Mouse (Mus musculus) frontal cortex, postnatal 36 days (tissue): ENCODE measurements around the gene Vps33b.
A peak's percentile ranks its signal among the peaks of the same experiment; 100 is the strongest.

Source experiments
- DNase-seq, 2 experiments: peaks; one replicate each; pipeline ENCODE4 v3.0.0; 2022; ENCODE audit warnings: low spot score in 2 of 2

The Vps33b gene

DNA sequence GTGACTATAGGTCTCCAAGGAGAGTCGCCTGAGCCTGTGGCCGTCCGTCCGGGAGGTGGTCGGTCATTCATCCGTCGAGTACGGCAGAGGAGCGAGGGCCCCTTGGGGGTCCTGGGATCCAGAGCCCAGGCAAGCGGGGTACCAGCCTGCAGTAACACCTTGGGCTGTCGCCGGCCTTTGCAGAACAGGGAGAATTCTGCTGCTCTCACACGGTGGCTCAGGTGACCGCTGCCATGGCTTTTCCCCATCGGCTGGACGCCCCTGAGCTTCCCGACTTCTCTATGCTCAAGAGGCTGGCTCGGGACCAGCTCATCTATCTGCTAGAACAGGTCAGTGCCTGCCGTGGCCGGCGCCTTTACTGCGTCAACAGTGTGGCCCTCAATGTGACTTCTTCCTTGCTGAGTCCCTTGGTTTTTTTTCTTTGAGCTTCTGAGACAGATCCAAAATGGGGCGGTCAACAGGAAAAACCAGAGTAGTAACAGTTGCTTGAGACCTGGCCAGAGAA lies 354 bp downstream of the Vps33b start:
- DNase-seq = no peak

DNA sequence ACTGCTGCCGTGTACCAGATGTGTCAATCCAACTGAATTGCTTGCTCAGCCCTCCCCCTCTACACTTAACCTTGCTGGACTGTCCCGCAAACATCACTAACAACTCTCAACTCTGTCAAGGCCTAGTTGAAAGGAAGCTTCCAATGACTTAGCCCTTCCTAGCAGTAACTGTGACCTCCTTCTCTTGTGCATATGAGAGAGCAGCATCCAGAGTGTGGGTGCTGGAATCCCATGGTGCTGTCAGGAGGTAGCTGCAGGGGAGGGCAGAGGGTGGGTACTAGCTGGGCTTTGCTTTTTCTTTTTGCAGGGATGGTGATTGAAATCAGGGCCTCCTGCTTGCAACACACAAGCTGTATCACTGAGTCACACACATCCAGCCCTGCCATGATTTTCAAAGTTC lies 4.0 kb downstream of the Vps33b start:
- DNase-seq = no peak

DNA sequence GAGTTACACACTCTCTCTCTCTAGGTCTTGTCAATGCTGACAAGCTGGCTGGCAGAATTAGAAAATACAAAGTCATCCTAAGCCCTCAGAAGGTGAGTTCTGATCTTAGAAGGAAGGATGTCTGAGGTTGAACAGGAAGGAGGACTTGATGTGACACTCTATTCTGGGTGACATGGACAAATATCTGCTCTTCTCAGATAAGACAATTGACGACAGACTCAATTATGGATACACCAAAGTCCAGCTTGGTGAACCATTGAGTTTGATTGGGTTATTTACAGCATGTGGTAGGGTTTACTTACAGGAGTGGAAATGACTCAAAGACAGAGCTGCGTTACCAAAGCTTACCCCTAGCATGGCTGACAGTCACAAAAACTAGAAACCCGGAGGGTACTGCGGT lies 6.9 kb downstream of the Vps33b start:
- no peak for DNase-seq

DNA sequence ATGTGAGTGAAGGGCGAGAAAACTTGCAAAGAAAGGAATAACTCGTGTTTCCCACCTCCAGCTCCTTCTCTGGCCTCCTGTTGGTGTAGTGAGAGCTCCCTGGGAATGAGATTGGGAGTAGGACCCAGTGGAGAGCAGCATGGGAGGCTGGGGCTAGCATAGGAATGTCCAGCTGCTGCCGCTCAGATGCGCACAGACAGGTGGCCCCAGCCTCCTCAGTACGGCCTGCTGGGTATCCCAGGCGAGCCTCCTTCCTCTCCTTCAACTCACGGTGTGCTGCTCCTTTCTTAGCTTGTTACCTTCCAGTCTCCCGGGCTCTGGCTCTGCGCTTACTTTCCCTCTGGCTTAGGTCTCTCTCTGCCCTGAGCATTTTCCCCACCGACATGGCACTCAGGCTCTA lies 10.6 kb downstream of the Vps33b start:
- DNase-seq = no peak

DNA sequence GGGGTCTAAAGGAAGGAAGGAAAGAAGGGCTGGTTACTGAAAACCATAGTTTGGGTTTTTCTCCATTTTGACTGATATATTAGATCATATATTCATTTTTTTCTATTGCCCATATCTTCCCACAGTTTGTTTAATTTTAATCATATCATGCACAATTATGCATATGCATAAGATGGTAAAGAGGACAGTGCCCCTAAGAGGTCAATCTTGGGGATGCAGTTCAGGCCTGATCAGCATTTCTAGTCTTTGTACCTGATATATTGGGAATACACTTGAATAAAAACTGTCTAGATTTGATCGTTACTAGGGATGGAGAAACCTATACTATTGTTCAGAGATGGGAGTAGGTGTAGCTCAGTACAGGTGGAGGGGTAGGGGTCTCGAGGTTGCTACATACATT lies 11.5 kb downstream of the Vps33b start:
- DNase-seq = no peak

DNA sequence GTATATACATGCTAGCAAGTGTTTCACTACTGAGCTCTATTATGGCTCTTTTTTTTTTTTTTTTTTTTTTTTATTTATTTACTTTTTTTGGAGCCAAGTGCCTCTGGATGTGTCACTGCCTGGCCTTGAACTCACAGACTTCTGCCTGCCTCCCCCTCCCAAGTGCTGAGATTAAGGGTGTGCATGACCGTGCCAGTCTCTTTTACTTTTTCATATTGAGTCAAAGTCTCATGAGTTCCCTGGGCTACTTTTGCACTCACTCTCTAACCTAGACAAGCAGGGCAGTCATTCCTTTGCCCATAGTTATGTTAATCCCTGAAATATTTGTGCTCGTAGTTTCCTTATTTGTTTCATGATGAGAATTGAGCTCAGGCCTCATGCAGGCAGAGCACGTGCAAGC lies 12.2 kb downstream of the Vps33b start:
- DNase-seq = no peak

DNA sequence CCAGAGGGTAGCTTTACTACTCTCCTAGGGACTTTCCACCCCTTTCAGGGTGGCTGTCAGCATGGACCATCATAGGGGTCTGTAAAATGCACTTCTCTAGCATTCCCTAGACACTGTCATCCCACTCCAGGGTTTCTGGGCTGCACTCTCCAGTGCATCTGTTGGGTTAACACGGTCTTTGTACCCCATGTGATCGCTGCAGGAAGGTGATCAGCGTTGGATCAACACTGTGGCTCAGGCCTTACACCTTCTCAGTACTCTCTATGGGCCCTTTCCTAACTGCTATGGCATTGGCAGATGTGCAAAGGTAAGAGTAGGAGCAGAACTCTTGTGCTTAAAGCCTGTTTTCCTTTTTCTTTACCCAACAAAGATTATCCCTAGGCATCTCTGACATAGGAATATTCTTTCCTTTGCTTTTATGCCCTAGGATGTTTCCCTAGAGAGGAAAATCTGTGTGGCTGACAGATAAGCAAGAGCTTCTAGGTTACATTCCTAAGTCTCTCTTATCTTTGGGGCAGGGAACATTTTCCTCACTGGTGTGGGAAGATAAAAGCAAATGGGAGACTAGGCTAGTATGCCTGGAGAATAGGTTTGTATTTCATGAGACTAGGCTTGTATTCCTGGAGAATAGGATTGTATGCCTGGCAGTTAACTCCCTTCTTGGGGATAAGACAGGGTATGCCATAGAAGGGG lies 13.9 kb downstream of the Vps33b start:
- no peak for DNase-seq

DNA sequence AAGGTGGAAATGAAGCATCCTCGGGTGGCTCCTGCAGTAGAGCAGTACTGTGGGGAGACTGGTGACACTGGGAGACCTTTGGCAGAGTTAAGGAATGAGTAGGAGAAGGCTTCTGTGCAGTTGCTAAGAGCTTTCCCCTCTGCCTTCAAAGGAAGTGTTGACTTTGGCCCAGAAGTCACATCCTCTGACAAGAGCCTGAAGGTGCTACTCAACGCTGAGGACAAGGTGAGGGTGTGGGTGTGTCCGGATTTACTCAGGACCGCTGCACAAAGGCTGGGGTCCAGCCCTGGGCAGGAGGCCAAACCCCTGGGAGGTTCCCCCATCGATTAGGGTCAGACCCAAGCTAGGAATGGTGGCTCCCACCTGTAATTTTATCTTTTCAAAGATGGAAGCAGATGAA lies 14.9 kb downstream of the Vps33b start:
- no peak for DNase-seq

DNA sequence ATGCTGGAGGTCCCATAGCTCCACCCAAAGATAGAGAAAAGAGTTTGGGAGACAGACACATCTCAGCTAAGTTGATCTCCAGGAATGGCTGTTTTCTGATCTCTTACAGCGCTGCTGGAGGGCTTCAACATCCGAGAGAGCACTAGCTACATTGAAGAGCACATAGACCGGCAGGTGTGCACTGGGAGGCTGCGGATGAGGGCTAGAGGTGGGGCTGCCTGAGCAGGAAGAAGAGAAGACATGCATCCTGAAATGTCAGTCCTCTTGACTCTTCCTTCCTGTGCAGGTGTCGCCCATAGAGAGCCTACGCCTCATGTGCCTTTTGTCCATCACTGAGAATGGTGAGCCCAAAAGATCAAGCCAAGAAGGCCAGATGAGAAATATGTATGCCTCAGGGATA lies 16.3 kb downstream of the Vps33b start:
- no peak for DNase-seq

DNA sequence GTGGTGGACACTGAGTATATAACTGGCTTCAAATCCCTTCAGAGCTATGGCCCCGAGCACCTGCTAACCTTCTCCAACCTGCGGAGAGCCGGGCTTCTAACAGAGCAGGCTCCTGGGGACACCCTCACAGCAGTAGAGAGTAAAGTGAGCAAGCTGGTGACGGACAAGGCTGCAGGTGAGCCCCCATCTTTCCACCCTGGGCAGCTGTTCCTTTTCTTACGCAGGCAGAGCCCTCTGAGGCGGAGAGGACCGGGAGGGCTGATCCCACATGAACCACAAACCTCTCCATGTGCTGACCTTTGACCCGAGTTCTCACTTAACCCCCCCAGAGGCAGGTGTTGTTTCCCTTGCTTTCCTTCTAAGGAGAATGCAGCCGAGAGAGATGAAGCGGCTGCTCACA lies 18.3 kb downstream of the Vps33b start:
- no peak for DNase-seq

DNA sequence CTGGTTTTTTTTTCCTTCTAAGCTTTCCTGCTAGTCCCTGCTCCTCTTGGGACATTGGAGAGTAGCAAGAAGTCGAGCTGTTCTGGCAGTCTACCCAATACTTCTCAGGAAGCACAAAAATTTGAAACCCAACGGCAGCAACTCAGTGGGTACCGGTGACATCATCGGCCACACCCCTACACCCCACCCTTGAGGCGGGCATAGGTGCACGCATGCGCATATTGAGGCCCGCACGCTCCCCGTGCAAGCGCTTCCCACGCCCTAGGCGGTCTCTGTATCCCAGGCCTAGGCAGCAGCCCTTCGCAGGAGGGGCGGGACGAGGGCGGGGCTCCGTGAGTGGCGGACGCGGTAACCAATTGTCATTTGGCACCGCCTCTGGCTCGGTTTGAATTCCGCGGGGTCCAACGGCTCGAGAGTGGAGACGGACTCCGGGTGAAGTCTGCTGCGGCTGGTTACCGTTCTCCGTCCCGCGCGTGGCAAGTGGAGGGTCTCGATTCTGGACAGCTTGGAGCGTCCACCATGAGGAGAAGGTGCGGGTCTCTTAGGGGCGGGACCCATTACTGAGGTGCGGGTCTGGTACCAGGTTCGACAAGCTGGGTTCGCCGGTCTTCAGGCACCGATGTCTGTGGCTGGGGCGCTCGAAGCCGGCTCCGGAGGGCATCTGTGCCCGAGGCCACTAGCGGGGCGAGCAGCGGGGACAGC lies 24.8 kb downstream of the Vps33b start, which contains the start of gene Prc1:
Gene Prc1, plus strand, starts transcription at position 389 of the 702 bp plus-strand sequence.
- peak; percentile 99 for DNase-seq

DNA sequence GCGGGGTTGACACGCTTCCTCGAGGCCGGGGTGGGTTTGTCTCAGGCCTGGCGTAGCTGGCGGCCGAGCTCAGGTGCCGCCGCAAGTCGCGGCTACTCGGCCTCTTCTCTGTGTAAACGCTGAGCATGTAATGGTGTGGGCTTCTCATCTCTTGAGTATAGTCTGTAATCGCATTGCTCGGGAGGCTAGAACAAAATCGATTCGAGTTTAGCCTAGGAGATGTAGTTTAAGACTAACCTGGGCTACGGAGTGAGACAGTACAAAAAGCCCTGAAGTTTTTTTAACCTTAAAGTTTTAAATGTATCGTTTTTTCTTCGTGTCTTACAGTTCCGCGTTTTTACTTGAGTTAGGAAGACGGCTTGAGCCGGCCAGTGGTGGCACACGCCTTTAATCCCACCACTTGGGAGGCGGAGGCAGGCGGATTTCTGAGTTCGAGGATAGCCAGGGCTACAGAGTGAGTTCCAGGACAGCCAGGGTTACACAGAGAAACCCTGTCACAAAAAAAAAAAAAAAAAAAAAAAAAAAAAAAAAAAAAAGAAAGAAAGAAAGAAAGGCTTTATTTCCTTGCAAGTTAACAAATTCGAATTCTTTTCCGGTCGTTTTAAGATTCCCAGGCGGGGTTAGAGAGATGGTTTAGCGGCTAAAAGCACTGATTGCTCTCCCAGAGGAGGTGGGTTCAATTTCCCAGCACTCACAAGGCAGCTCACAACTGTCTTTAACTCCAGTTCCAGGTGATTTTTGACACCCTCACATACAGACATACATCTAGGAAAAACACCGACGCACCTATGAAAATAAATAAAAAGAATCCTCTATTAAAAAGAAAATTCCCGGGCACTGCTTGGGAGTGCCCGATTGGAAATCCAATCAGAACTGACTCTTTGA lies 25.6 kb downstream of the Vps33b start:
- DNase-seq = no peak

DNA sequence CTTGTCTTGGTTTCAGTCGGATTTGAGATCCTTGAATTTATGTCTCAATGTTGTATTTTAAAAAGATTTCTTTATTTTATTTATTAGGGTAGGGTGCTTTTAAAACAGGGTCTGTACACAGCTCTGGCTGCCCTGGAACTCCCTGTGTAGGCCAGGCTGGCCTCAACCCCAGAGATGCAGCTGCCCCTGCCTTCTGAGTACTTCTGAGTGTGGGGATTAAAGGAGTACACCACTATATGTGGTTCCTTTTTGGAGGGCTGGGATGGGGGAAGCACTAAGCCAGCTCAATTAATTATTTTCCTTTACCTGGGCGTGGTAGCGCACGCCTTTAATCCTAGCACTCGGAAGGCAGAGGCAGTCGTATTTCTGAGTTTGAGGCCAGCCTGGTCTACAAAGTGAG lies 27.0 kb downstream of the Vps33b start:
- no peak for DNase-seq

DNA sequence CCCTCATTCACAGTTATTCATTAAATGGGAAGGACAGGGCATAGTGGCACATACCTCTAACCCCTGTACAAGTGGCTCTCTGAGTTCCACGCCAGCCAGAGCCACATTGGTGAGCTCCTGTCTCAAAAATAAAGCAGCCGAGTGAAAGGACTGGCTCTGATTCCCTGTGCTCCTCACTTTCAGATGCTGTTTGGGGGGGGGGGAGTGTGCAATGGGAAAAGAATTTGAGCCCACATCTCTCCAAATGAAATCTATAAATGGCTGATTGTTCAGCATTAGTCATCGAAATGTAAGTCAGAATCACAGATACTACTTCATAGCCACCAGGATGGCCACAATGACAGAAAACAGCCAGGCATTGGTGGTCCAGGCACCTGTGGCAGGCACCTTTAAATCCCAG lies 27.6 kb downstream of the Vps33b start:
- DNase-seq = no peak

DNA sequence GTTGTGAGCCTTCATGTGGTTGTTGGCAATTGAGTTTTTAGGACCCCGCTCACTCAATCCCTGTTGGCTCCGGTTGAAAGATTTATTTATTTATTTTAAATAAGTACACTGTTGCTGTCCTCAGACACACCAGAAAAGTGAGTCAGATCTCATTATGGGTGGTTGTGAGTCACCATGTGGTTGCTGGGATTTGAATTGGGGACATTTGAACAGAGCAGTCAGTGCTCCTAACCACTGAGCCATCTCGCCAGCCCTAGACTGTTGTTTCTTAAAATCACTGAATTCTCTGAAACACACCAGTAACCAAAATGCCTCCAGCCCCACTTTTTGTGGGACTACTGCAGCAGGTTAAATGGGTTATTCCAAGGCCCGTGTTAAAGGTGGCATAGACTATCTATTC lies 29.3 kb downstream of the Vps33b start:
- DNase-seq = no peak

DNA sequence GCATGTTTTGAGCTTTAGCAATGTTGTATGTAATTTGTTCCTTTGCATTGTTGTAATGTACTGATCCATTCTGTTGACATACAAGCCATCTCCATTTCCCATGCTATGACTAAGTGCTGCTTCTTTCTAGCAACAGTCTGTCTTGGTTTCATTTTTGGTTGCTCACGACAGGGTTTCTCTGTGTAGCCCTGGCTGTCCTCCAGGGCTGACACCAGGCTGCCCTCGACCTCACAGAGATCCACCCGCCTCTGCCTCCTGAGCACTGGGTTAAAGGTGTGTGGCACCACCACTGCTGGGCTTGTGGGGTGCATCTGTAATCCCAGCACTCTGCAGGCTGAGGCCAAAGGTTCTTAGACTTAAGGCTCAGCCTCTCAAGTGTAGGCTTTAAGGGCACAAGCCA lies 30.1 kb downstream of the Vps33b start:
- DNase-seq = no peak

DNA sequence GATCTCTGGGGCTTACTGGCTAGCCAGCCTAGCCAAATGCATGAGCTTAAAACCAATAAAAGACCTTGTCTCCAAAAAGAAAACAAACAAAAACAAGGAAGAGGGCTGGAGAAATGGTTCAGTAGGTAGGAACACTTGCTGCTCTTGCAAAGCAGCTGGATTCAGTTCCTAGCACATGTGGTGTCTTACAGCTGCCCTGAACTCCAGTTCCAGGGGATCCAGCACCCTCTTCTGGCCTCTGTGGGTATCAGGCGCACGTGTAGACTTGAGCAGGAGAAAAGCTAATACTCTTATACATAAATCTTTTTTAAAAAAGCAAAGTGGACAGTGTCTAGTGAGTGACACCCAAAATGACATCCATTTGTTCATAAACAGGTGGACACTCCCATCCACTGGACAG lies 32.1 kb downstream of the Vps33b start:
- DNase-seq = no peak

DNA sequence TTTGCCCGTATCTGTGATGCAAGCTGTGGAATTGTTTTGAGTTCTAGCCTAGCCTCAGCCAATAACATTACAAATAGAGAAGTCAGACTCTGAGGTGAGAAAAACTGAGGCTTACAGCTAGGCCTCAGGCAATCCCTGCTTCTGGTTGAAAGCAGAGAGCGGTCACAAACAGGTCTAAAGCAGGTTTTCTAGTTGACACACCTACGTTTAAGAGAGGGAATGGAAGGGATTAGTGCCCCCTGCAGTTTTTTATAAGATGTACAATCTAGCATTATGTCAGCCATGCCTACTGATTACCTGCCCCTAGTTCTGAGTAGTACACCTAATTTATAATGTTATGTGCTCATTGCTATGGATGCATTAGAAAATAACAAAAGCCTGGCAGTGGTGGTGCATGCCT lies 38.3 kb downstream of the Vps33b start:
- DNase-seq = no peak

DNA sequence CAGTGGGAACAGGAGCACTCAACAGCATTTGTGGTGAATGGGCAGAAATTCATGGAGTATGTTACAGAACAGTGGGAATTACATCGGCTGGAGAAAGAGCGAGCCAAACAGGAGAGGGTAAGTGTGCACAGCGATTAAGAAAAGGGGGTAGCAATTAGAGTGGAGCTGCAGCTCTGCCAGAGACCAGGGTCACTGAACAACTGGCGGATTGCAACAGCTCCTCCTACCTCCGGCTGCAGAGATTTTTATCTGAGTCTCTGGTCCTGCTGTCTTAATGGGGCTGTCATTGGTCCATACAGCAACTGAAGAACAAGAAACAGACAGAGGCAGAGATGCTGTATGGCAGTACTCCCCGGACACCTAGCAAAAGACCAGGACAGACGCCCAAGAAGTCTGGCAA lies 41.3 kb downstream of the Vps33b start:
- no peak for DNase-seq

DNA sequence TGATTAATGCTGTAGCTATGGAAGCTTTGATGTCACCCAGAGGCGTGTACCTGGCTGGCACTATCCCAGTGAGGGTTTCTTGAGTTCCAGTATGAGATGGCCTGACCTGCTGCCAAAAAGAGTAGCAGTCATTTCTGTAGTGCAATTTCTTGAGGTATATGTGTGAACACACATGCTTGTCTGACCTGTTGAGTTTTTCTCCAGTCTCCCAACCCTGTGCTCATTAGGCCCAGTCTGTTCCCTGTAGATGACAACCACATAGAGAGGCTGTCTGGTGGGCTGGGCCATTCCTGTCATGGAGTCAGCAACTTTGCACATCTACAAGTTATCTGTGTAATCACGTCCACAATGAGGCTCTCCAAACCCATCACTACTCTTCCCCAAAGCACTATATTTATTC lies 46.3 kb downstream of the Vps33b start:
- DNase-seq = no peak

DNA sequence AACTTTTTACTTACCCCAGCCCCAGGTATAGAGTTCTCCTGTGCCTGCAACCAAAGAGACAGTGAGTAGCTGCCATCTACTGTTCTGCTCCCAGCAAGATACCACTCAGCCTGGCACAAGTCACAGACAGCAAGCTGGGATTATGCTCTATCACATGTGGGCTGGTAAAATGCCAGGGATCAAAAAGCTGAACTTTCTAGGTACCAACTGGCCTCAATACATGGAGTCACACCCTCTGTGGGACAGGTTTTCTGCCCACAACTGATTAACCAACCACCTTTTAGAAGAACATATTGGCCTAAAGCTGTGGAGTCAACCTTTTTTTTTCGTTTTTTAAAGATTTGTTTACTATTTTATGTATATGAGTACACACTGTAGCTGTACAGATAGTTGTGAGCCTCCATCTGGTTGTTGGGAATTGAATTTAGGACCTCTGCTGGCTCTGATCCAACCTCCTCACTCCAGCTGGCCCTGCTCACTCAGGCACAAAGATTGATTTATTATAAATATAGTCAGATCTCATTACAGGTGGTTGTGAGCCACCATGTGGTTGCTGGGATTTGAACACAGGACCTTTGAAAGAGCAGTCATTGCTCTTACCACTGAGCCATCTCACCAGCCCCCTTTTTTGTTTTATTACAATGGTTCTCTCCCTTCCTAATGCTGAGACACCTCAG lies 48.1 kb downstream of the Vps33b start:
- no peak for DNase-seq

DNA sequence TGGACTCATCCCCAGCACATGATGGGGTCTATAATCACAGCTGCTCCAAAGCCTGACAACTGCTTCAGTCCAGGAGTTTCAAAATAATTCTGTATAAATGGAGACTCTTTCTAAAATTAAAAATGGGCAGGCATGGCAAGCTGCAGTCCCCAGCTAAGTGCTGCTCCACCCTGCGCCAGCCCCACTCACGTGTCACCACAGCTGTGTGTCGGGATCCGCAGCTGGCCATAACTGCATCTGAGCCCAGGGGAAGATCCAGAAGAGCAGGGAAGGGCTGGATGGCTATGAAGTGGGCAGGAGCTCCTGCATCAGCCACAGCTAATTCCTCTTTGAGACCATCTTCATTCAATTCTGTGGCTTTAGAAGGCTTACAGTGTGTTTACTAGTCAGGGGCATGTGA lies 49.2 kb downstream of the Vps33b start:
- no peak for DNase-seq
